Mouse (Mus musculus) cerebellum, adult 8-10 months (tissue): ENCODE data around the gene Ap3d1.

Experiments
- DNase-seq: peaks from one replicate; pipeline ENCODE4 v3.0.0; 2022

Ap3d1 gene

GRCm38 (mm10) chr10:80680260-80680696 is 61.8 kb downstream of the Ap3d1 start:
- no peak for DNase-seq

GRCm38 (mm10) chr10:80679556-80680259 is 62.4 kb downstream of the Ap3d1 start:
- no peak for DNase-seq

GRCm38 (mm10) chr10:80678601-80679377 is 63.3 kb downstream of the Ap3d1 start:
- no peak for DNase-seq

GRCm38 (mm10) chr10:80677942-80678436 is 64.1 kb downstream of the Ap3d1 start, which contains the start of gene Mknk2:
Gene Mknk2, minus strand, starts transcription at chr10:80678112.
- DNase-seq: peak; percentile 84

GRCm38 (mm10) chr10:80677128-80677875 is 64.8 kb downstream of the Ap3d1 start:
- DNase-seq: no peak

GRCm38 (mm10) chr10:80676198-80676928 is 65.7 kb downstream of the Ap3d1 start:
- peak; percentile 99 for DNase-seq

- no peak for DNase-seq
Observed at GRCm38 (mm10) chr10:80675405-80676197, 66.5 kb downstream of the Ap3d1 start.

GRCm38 (mm10) chr10:80674851-80675404 is 67.1 kb downstream of the Ap3d1 start:
- DNase-seq: no peak

GRCm38 (mm10) chr10:80674161-80674711 is 67.8 kb downstream of the Ap3d1 start:
- no peak for DNase-seq

- no peak for DNase-seq
Observed at GRCm38 (mm10) chr10:80673690-80674089, 68.4 kb downstream of the Ap3d1 start.

GRCm38 (mm10) chr10:80671936-80672690 is 70.0 kb downstream of the Ap3d1 start:
- no peak for DNase-seq

- no peak for DNase-seq
Observed at GRCm38 (mm10) chr10:80671251-80671650, 70.8 kb downstream of the Ap3d1 start.

- DNase-seq: no peak
Observed at GRCm38 (mm10) chr10:80670531-80670930, 71.5 kb downstream of the Ap3d1 start.

GRCm38 (mm10) chr10:80669737-80670485 is 72.2 kb downstream of the Ap3d1 start:
- peak; percentile 74 for DNase-seq

GRCm38 (mm10) chr10:80669018-80669417 is 73.0 kb downstream of the Ap3d1 start:
- no peak for DNase-seq

GRCm38 (mm10) chr10:80668614-80669013 is 73.5 kb downstream of the Ap3d1 start:
- DNase-seq: no peak

GRCm38 (mm10) chr10:80666837-80667412 is 75.1 kb downstream of the Ap3d1 start:
- DNase-seq: no peak

GRCm38 (mm10) chr10:80665981-80666733 is 75.9 kb downstream of the Ap3d1 start:
- DNase-seq: no peak
